In the genomic region with DNA sequence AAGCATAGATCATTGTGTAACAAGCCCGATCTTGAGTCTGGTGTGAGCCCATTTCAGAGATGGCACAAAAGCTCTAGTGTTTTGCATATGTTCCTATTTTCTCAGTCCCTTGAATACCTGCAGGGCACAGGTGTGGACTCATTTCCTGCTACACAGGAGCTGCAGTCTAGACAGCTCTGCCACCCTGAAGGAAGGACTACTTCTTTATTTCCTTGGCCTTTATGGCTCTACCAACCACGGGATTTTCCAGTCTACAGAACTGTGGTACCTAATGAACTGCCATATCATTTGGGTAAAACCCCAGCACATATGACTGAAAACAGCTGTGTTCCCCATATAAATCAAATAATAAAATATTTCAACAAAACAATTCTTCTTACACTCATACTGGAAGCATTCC, we compare ENCODE assay signal across 19 mouse cellular contexts. TPM values are rescaled to one million over a fixed set of nuclear protein-coding genes. Genes with fewer than 3 reads are reported as not detected.
"Had no signal": no experiment of that assay in that cellular context is flagged by ENCODE, and none has a peak within 500 bp of the region (broad histone marks: within the 10 kb centered on the region; RNA-seq: fewer than 3 reads in every experiment).

No protein-coding gene starts in this region.

- H3K9me3 ChIP-seq: midbrain, embryonic 10.5 days; midbrain, embryonic 12.5 days; neural tube, embryonic 13.5 days; neural tube, embryonic 15.5 days had no signal

- H3K27ac ChIP-seq: liver, embryonic 14.5 days; midbrain, embryonic 10.5 days; midbrain, embryonic 12.5 days; neural tube, embryonic 13.5 days; neural tube, embryonic 15.5 days had no signal

- DNase-seq: lung, adult 18-20 months; lung, embryonic 14.5 days; lung, postnatal 10 days; lung, postnatal 4 days; midbrain, embryonic 14.5 days; right cerebral cortex, postnatal 14 days; thymus, adult 18-20 months; thymus, postnatal 14 days; thymus, postnatal 36 days had no signal

- H3K4me3 ChIP-seq: midbrain, embryonic 10.5 days; midbrain, embryonic 12.5 days; myocyte; neural tube, embryonic 13.5 days; neural tube, embryonic 15.5 days had no signal

- H3K4me1 ChIP-seq: midbrain, embryonic 10.5 days; midbrain, embryonic 12.5 days; neural tube, embryonic 13.5 days; neural tube, embryonic 15.5 days had no signal

- H3K36me3 ChIP-seq: midbrain, embryonic 10.5 days; midbrain, embryonic 12.5 days; neural tube, embryonic 13.5 days; neural tube, embryonic 15.5 days had no signal

- H3K27me3 ChIP-seq: midbrain, embryonic 12.5 days; neural tube, embryonic 13.5 days; neural tube, embryonic 15.5 days had no signal

- H3K4me2 ChIP-seq: lung, embryonic 14.5 days; midbrain, embryonic 12.5 days; neural tube, embryonic 13.5 days; neural tube, embryonic 15.5 days had no signal

- H3K9ac ChIP-seq: liver, embryonic 14.5 days; lung, embryonic 14.5 days; midbrain, embryonic 12.5 days; neural tube, embryonic 13.5 days; neural tube, embryonic 15.5 days had no signal

RNA-seq across cellular contexts. Expression of a gene that starts 13.4 kb away (rescaled TPM):
- total RNA-seq: megakaryocyte, adult 5-6 weeks had no signal
- polyA plus RNA-seq: liver, embryonic 16.5 days; lung, embryonic 14.5 days; midbrain, embryonic 10.5 days; midbrain, embryonic 12.5 days; midbrain, embryonic 14.5 days; midbrain, embryonic 16.5 days; neural tube, embryonic 11.5 days; neural tube, embryonic 13.5 days; neural tube, embryonic 15.5 days had no signal
